Mouse (Mus musculus): ENCODE measurements around the gene Cyp2d9.
"Not testable (repeated sequence)": the region's sequence is repeated elsewhere in the genome, so short reads cannot be mapped to it uniquely, and the experiment has no call there.

The Cyp2d9 gene

DNA sequence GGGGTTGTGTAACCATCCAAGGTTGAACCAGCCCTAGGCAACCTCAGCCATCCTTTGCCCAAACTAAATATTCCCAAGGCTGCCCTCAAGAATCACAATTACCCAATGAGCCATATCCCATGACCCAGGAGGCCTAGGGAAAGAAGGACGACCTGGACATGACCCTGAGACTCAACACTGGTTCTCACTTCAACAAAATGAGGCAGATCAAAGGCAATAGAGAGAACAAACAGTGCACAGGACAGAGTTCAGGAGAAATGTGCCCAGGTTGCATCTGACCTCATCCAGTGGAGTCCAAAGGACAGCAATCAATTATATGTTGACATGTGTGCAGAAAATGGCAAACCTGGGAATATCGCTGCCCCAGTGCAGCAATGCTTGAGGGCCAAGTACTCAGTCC is 16.8 kb downstream of the Cyp2d9 start:
- not testable (repeated sequence) for DNase-seq (ENCODE audit: low read depth, low spot score)

DNA sequence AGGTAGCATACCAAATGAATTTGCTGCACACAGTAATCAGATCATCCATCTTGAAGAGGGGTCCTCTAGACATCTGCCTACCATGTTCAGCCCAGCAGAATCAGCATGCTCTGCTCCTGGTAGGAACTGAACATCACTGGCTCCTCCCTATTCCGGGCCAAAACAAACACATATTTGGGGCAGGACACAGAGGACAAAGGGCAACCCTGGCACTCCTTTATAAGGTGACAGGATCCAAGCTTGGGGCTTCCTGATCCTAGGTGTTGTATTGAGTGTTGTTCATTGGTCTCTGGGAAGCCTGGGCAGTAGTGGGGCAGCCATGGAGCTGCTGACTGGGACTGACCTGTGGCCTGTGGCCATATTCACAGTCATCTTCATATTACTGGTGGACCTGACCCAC is 18.9 kb downstream of the Cyp2d9 start:
- DNase-seq (ENCODE audit: low read depth, low spot score), result not testable (repeated sequence)

DNA sequence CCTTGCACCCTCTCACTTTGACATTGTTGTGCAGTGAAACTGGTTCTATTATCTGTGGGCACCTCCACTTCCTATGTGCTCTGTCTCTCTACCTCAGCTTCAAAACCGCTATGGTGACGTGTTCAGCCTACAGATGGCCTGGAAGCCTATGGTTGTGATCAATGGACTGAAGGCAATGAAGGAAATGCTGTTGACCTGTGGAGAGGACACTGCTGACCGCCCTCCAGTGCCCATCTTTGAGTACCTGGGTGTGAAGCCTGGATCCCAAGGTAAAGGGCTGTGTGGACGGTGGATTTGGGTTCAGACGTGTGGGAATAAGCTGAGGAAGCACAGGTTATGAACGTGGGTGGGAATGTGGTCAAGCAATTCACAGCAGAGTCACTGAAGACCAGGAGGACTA is 20.3 kb downstream of the Cyp2d9 start:
- not testable (repeated sequence) for DNase-seq (ENCODE audit: low read depth, low spot score)

DNA sequence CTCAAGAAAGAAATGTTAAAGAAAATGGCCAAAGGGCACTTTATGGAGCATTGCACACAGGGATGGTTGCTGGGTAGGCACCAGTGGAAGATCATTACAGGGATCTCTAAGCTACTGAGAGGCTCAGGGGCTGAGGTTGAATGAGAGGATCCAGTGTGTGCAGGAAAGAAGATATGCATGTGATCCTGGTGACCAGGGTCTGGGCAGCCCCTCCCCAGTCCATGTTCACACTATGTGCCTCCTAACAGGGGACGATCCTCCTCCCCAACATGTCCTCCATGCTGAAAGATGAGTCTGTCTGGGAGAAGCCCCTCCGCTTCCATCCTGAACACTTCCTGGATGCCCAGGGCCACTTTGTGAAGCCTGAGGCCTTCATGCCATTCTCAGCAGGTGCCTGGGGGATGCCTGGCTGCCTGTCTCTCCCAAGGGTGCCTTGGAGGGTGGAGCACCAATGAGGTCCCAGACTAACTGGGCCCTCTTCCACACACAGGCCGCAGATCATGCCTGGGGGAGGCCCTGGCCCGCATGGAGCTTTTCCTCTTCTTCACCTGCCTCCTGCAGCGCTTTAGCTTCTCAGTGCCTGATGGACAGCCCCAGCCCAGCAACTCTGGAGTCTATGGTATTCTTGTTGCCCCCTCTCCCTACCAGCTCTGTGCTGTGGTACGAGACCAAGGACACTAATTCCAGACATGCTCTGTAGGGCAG is 23.0 kb downstream of the Cyp2d9 start:
- not testable (repeated sequence) for DNase-seq (ENCODE audit: low read depth, low spot score)

DNA sequence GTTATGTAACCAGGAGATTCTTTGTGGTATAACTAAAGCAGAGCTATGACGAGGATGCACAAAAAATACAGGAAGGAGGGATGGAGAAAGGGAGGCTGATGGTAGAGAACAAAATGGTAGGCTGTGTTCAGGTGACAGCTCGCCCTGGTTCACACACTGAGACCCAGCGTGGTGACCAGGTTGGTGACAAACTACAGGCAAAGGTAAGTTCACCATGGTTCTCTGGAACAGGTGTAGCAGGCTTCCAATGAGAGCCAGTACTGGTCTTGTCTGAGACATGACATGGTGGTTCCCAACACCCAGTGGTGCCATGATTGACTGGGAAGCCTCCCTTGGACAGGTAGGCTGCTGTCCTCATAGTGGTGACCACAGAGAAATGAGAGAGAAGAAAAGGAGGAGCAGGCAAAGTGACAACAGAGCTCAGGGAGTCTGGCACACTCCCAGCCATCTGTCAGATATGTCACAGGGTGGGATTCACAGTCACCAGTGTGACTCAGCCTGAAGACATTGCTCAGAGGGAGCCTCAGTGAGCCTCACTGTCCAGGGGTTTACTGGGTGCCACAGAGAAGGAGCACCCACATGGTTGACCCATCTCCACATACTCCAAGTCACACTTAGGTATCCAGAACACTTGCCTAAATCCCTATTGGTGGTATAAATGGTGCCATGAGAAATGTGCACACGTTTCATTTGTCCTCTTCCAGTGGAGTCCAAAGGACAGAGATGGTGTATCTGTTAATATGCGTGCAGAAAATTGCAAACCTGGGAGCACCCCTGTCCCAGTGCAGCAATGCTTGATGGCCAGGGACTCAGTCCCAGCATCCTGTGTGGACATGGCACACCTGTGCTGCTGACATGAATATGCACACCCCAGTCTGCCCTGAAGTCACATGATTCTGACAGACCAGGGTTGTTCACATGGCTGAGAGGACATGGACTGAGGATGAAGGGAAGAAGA is 24.1 kb downstream of the Cyp2d9 start:
- DNase-seq (ENCODE audit: low read depth, low spot score), result no peak

DNA sequence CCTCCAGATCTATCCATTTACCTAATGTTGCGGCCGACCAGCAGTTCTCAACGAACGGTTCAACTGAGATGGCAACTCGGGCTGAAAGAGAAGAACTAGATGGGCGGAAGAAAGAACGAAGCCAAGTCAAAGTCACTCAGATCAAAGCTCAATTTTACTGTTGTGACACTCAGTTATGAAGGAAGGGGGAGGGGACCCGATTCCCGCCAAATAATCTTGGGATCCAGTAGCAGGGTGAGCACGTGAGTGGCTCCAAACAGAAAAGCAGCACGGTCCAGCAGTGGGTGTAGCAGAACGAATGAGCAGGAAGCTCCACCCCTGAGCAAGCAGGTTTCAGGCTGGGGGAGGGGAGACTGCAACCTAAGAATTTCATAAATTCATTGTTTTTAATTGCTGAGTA is 26.0 kb downstream of the Cyp2d9 start:
- DNase-seq (ENCODE audit: low read depth, low spot score), result not testable (repeated sequence)

DNA sequence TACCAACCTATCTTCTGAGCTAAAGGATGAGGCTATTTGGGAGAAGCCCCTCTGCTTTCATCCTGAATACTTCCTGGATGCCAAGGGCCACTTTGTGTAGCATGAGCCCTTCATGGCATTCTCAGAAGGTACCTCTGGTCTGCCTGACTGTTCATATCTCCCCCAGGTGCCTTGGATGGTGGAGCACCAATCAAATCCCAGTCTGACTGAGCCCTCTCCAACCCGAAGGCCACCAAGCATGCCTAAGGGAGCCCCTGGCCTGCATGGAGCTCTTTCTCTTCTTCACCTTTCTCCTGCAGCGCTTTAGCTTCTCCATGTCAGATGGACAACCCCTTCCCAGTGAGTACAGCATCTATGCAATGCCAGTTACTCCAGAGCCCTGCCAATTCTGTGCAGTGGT is 31.5 kb downstream of the Cyp2d9 start:
- DNase-seq (ENCODE audit: low read depth, low spot score), result no peak

DNA sequence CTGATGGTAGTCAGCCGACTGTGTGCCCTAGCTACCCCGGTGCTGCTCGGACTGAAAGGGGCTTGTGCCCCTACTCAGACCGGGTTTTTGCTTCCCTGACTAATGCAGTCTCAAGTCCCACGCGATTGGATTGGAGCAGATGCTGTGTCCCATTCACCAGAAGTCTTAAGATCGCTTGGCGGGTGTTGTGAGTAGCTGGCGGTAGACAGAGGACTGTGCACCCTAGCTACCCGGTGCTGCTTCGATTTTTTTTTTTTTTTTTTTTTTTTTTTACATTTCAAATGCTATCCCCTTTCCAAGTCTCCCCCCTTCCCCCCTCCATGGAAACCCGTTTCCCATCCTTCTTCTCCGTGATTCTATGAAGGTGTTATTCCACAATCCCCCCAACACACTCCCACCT is 61.0 kb downstream of the Cyp2d9 start:
- not testable (repeated sequence) for DNase-seq (ENCODE audit: low read depth, low spot score)
